Mouse (Mus musculus): ENCODE results near the gene Neurl1a. TPM values are rescaled to one million over a fixed set of nuclear protein-coding genes. Genes with fewer than 3 reads are reported as not detected.

Gene Neurl1a
- polyA plus RNA-seq, 1 experiment from 2014 or later: 5.1 TPM

DNA sequence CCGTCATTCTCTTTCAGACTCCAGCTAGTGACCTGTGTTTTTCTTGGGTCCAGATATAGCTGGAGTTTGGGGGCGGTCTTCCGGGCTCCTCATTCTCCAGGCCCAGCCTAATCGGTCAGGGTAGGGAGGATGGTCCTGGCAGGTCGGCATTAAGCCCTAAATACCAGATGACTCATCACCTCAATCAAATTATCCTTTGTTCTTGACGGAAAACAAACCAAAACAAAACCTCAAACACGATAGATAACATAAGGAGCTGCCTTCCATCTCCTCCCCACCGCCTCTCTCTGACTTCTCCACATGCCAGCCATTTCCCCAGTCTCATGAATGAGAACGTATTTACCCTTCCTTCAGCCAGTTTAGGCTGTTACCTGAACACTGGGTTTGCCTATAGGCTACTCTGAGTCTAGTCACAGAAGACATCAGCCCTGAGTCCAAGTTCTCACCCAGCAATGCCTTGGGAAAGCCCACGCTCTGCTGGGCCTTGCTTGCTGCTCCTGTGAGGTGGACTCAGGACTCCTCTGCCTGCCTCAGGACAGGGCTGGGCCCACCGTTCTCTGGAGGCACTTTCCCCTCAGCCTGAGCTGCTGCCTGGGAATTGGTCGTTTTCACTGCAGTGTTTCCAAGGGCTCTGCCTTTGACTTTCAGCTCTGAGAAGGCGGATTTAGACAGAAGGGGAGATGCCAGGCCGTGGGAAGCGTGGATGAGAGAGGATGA lies 44.4 kb downstream of the Neurl1a start:
- H3K4me1 ChIP-seq: peaks cover 23% of the 10 kb centered on the region
- 47% methylated on average over 15 of the region's 15 CpGs for WGBS
- H3K9me3 ChIP-seq: no peaks in the 10 kb centered on the region
- H3K4me3 ChIP-seq: no peak overlapping the region
- H3K27ac ChIP-seq: no peak overlapping the region
- no peaks in the 10 kb centered on the region for H3K36me3 ChIP-seq
- peaks cover 4% of the 10 kb centered on the region for H3K27me3 ChIP-seq (ENCODE audit: insufficient read depth, poor library complexity, severe bottlenecking)
- DNase-seq (ENCODE audit: low spot score): no peak

DNA sequence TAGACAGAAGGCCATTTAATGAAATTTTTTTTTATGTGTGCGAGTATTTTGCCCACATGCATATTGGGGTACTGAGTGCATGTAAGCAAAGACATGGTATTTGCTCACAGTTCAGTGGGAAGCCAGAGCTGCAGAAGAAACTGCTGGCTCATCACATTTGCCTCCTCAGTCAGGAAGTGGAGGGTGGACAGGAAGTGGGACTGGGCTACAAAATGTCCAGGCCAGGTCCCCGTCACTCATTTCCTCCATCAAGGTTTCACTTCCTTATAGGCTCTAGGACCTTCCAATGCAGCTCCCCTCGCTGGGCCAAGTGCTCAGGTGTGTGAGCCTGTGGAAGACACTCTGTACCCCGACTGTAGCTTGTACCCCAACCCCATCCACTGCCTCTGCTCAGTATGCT lies 46.1 kb downstream of the Neurl1a start:
- no peak for DNase-seq (ENCODE audit: low spot score)
- Histone ChIP-seq H3K27ac (no peak overlapping the region), H3K4me3 (no peak overlapping the region), H3K9me3 (no peaks in the 10 kb centered on the region), H3K27me3 (ENCODE audit: insufficient read depth, poor library complexity, severe bottlenecking) (peaks cover 4% of the 10 kb centered on the region), H3K4me1 (peaks cover 30% of the 10 kb centered on the region), H3K36me3 (no peaks in the 10 kb centered on the region)
- 76% methylated on average over 4 of the region's 4 CpGs for WGBS

DNA sequence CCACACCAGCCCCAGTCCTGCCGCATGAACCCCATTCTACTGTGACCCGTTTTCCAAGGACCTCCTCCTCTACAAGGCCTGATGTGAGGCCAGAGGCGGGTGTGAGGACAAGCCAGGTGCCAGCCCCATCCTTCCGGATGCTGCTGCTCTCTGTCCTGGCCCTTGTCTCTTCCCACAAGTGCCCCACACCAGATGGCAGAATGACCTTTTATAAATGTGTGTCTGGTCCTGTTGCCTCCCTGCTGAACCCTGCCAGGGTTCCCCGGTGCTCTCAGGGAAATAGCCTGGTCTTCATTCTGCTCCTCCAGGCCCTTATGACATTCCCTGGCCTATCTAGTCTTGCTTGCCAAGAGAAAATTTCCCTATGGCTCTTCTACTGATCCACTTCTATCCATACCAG lies 47.2 kb downstream of the Neurl1a start:
- peaks cover 30% of the 10 kb centered on the region for H3K4me1 ChIP-seq
- H3K27me3 ChIP-seq (ENCODE audit: insufficient read depth, poor library complexity, severe bottlenecking): peaks cover 4% of the 10 kb centered on the region
- H3K9me3 ChIP-seq: no peaks in the 10 kb centered on the region
- H3K36me3 ChIP-seq: no peaks in the 10 kb centered on the region
- no peak overlapping the region for H3K27ac ChIP-seq
- WGBS: 77% methylated on average over 5 of the region's 5 CpGs
- DNase-seq (ENCODE audit: low spot score): no peak
- no peak overlapping the region for H3K4me3 ChIP-seq

DNA sequence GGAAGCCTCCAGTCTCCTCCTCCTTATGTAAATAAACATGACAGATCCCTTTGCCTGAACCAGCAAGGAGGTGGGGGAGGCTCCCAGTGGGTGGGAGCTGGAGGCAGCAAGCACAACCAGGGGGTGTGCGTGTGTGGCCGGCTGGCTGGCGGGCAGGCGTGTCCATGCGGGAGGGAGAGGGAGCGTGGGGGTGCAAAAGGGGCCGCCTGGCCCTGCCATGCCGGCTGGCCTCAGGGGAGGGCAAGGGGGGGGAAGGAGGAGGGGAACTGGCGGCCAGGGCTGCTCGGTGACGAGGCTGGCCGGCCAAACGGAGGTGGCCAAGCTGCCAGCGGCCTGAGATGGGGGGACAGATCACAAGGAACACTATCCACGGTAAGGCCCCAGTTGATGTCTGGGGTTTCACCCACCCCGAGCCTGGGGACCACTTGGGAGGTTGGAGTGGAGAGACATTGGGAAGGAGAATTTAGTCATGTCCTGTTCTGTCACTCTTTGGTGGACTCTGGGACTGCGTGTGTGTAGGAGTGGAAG lies 50.2 kb downstream of the Neurl1a start:
- peak overlapping the region; percentile 56 for H3K4me3 ChIP-seq
- DNase-seq (ENCODE audit: low spot score): peak; percentile 81
- H3K27me3 ChIP-seq (ENCODE audit: insufficient read depth, poor library complexity, severe bottlenecking): peaks cover 17% of the 10 kb centered on the region
- H3K9me3 ChIP-seq: no peaks in the 10 kb centered on the region
- WGBS: 4% methylated on average over 17 of the region's 17 CpGs
- H3K4me1 ChIP-seq: peaks cover 18% of the 10 kb centered on the region
- H3K27ac ChIP-seq: peak overlapping the region; percentile 72
- H3K36me3 ChIP-seq: no peaks in the 10 kb centered on the region

DNA sequence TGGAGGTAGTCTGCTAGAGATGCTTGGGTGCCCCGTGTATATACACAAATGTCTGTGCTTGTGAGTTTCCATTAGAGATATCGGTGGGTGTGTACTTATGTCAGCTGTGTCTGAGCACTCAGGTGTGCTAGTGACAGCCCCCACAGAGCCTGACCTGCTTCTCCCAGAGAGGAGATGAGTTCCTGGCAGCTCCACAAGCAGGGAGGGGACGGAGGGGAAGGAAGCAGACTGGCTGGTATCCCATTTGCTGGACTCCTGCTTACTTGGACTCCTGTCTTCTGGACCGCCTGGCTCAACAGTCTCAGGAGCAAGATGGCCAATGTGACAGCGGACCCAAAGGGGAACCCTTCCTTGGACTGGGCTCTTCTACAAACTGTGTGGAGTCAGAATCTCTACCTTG lies 50.8 kb downstream of the Neurl1a start:
- H3K36me3 ChIP-seq: no peaks in the 10 kb centered on the region
- H3K27ac ChIP-seq: 0 out of 2 replicates have a peak overlapping the region, but pooled peaks have one; percentile 72
- 69% methylated on average over 5 of the region's 5 CpGs for WGBS
- H3K4me3 ChIP-seq: peak overlapping the region; percentile 56; the same call in 1 of the 2 replicates
- peaks cover 17% of the 10 kb centered on the region for H3K27me3 ChIP-seq (ENCODE audit: insufficient read depth, poor library complexity, severe bottlenecking)
- no peak for DNase-seq (ENCODE audit: low spot score)
- H3K4me1 ChIP-seq: peaks cover 18% of the 10 kb centered on the region
- no peaks in the 10 kb centered on the region for H3K9me3 ChIP-seq

DNA sequence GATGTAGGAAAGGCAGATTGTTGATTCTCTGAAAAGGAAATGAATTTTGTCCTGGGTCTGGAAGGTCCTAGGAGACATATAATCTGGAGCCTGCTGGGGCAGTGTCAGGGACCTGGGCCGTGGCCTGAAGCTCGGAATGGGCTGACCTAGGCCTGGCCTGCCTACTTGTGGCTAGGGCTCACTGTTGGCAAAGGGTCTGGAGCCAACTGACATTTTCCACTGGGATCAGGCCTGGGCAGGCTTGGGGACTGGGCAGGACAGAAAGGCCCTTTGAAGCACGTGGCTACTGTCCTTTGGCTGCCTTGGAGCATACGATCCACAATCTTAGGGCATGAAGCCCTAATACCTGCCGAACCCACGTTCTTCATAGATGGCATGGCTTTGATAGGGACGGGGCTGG lies 51.5 kb downstream of the Neurl1a start:
- no peak overlapping the region for H3K4me3 ChIP-seq
- 88% methylated on average over 7 of the region's 7 CpGs for WGBS
- H3K36me3 ChIP-seq: no peaks in the 10 kb centered on the region
- H3K27ac ChIP-seq: 0 out of 2 replicates have a peak overlapping the region, but pooled peaks have one; percentile 72
- DNase-seq (ENCODE audit: low spot score): no peak
- H3K4me1 ChIP-seq: peaks cover 18% of the 10 kb centered on the region
- peaks cover 17% of the 10 kb centered on the region for H3K27me3 ChIP-seq (ENCODE audit: insufficient read depth, poor library complexity, severe bottlenecking)
- no peaks in the 10 kb centered on the region for H3K9me3 ChIP-seq

DNA sequence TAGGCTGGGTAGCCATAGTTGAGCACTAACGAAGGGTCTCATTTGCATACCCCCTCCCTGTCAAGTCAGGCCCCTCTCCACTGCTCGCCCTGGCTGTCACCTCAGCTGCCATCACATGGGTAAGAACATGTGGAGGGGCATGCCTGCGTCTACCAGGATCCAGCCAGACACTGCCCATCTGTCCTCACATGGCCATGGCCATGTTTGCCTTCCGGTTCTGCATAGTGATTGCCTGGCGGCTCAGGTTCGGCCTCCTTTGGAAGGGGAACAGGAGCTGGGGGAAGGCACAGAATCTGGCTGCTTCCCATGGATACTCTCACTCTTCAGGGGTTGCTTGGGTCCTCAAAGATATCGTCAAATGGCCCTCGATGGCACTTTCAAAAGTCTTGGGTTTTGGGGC lies 52.1 kb downstream of the Neurl1a start:
- Histone ChIP-seq H3K4me3 (no peak overlapping the region), H3K27ac (no peak overlapping the region), H3K36me3 (no peaks in the 10 kb centered on the region), H3K4me1 (peaks cover 18% of the 10 kb centered on the region), H3K9me3 (no peaks in the 10 kb centered on the region), H3K27me3 (ENCODE audit: insufficient read depth, poor library complexity, severe bottlenecking) (peaks cover 19% of the 10 kb centered on the region)
- DNase-seq (ENCODE audit: low spot score): no peak
- 86% methylated on average over 8 of the region's 8 CpGs for WGBS

DNA sequence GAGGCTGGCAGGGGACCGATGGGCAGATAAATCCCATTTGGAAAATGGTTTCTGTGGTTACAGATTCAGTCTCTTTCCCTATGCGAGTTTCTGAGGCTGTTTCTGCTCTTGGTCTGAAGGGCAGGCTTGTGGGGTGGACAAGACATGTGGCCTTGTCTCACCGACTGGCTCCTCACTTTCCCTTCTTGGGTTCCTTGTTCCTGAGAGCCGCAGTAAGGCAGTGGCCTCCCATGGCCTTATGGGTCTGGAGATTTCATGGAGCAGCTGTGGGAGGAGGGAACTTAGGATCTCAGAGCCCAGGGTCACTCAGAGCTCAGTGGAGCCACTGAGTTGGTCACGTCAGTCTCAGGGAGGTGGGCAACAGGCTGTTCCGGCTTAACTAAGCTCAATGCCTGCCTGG lies 52.8 kb downstream of the Neurl1a start:
- Histone ChIP-seq H3K27me3 (ENCODE audit: insufficient read depth, poor library complexity, severe bottlenecking) (peaks cover 25% of the 10 kb centered on the region), H3K4me3 (no peak overlapping the region), H3K36me3 (no peaks in the 10 kb centered on the region), H3K9me3 (no peaks in the 10 kb centered on the region), H3K4me1 (peaks cover 18% of the 10 kb centered on the region), H3K27ac (no peak overlapping the region)
- 80% methylated on average over 6 of the region's 6 CpGs for WGBS
- DNase-seq (ENCODE audit: low spot score): no peak

DNA sequence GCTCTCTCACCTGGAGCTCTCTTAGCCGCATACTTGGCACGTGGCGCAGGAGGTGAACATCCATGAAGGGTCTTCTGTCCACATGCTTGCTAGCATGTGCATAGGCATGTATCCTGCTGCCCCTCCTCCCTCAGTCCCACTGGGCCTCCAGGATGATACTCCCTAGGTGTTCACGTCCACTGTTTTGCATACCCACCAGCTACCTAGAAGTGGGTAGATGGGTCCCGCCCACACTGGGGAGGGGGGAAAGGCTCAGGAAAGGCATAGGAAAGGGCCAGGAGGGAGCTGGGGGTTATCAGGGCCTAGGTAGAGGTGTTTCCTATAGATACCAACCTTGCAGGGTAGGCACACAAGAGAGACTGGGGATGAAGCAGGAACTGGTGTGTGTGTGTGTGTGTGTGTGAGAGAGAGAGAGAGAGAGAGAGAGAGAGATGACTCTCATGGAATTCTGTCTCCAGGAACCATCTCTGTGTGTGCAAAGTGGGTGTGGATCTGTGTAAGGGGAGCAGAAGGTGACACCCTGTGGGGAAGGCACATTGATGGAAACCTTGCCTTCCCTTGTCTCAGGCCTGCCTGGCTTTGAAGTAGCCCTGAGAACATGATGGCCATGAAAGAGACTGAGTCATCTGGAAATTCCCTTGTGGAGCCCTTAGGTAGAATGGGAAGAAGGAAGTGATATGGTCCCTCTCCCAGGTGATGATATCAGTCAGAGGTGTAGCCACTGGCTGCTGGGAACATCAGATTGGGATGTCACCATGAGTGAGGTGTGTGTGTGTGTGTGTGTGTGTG lies 53.7 kb downstream of the Neurl1a start:
- no peak for DNase-seq (ENCODE audit: low spot score)
- H3K4me1 ChIP-seq: peaks cover 18% of the 10 kb centered on the region
- WGBS: 85% methylated on average over 5 of the region's 5 CpGs
- H3K36me3 ChIP-seq: no peaks in the 10 kb centered on the region
- H3K27me3 ChIP-seq (ENCODE audit: insufficient read depth, poor library complexity, severe bottlenecking): peaks cover 25% of the 10 kb centered on the region
- H3K9me3 ChIP-seq: no peaks in the 10 kb centered on the region
- no peak overlapping the region for H3K4me3 ChIP-seq
- 0 out of 2 replicates have a peak overlapping the region, but pooled peaks have one; percentile 4 for H3K27ac ChIP-seq

DNA sequence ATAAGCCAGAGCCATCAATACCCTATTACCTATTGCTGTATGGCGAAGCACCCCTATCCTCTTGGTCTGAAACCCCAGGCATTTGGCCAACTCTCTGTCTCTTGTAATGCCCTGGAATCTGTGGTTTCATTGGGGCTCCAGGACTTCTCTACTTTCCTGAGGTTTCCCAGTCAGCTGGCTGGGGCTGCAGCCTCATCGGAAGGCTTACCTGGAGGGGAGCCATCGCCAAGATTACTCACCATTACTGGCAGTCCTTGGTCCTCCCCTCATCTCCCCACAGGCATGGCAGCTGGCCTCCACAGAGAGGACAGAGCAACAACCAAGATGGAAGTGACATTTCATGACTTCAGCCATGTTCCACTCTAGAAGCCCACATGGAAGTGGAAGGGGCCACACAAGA lies 54.5 kb downstream of the Neurl1a start:
- 85% methylated on average over 3 of the region's 3 CpGs for WGBS
- no peak for DNase-seq (ENCODE audit: low spot score)
- Histone ChIP-seq H3K27ac (no peak overlapping the region), H3K27me3 (ENCODE audit: insufficient read depth, poor library complexity, severe bottlenecking) (peaks cover 31% of the 10 kb centered on the region), H3K4me1 (peaks cover 18% of the 10 kb centered on the region), H3K4me3 (no peak overlapping the region), H3K9me3 (no peaks in the 10 kb centered on the region), H3K36me3 (no peaks in the 10 kb centered on the region)

DNA sequence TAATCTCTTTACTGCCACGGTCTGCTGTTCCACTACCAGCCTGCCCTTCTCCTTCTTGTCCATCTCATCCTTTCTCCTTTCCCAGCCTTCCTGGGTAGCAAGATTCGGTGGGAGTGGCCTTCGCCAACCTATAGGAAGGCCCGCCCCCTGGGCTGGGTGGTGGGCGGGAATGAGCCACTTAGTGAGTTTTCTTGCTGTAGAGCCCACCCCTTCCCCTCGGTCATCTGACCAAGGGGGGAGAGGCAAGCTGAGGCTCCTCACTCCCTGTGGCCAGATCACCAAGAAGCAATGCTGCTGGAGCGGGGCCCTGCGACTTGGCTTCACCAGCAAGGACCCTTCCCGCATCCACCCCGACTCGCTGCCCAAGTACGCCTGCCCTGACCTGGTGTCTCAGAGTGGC lies 61.5 kb downstream of the Neurl1a start:
- Histone ChIP-seq H3K4me3 (peak overlapping the region; percentile 48), H3K27ac (peak overlapping the region; percentile 62; the same call in 1 of the 2 replicates), H3K27me3 (ENCODE audit: insufficient read depth, poor library complexity, severe bottlenecking) (peaks cover 26% of the 10 kb centered on the region), H3K9me3 (no peaks in the 10 kb centered on the region), H3K4me1 (peaks cover 27% of the 10 kb centered on the region), H3K36me3 (no peaks in the 10 kb centered on the region)
- WGBS: 22% methylated on average over 12 of the region's 12 CpGs
- DNase-seq (ENCODE audit: low spot score): peak; percentile 86

DNA sequence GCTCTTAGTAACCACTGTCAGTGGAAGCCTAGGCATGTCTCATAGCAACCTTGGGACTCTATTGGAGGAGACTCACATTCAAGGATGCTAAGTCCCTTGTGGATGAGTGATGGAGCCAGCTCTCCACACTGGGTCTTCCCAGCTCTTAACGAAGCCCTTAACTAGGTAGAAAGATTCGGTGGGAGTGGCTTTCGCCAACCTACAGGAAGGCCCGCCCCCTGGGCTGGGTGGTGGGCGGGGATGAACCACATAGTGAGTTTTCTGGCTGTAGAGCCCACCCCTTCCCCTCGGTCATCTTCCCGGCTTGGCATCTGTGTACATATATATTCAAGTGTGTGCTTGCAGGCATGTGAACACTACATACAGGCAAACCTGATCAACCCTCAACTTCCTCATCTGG lies 62.3 kb downstream of the Neurl1a start:
- Histone ChIP-seq H3K9me3 (no peaks in the 10 kb centered on the region), H3K27ac (0 out of 2 replicates have a peak overlapping the region, but pooled peaks have one; percentile 62), H3K27me3 (ENCODE audit: insufficient read depth, poor library complexity, severe bottlenecking) (peaks cover 21% of the 10 kb centered on the region), H3K36me3 (no peaks in the 10 kb centered on the region), H3K4me1 (peaks cover 27% of the 10 kb centered on the region), H3K4me3 (peak overlapping the region; percentile 48)
- DNase-seq (ENCODE audit: low spot score): no peak
- 48% methylated on average over 7 of the region's 7 CpGs for WGBS

DNA sequence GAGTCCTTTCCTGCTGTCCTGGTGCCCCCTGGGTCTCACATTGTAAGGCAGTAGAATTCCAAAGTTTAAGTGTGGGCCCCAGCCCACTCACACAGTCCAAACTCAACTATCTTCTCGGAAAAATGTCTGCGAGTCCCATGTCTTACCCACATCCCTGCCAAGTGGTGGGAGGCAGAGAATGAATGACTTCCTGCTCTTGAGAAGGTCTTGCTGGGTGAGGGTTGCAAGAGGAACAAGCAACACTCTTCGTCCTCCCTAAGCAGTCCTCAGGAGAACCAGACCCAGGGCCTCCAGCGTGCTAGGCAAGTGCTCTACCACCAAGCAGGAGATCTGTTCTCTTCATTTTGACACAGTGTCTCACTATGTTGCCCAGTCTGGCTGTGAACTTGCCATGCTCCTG lies 63.6 kb downstream of the Neurl1a start:
- H3K4me1 ChIP-seq: peaks cover 27% of the 10 kb centered on the region
- H3K9me3 ChIP-seq: no peaks in the 10 kb centered on the region
- 82% methylated on average over 4 of the region's 4 CpGs for WGBS
- no peak overlapping the region for H3K27ac ChIP-seq
- no peak for DNase-seq (ENCODE audit: low spot score)
- peaks cover 25% of the 10 kb centered on the region for H3K27me3 ChIP-seq (ENCODE audit: insufficient read depth, poor library complexity, severe bottlenecking)
- no peak overlapping the region for H3K4me3 ChIP-seq
- H3K36me3 ChIP-seq: no peaks in the 10 kb centered on the region

Data from heart, embryonic 10.5 days (tissue).